Mouse (Mus musculus) olfactory bulb, adult 2 months (tissue): ENCODE data around the gene Med29.

Source experiments
- CTCF ChIP-seq: fragments of 200-500 bp; IDR thresholded peaks from 2 replicates; pipeline ENCODE4 v1.5.1; 2012; ENCODE audit warnings: low read depth, mild to moderate bottlenecking, low read length, moderate library complexity; ENCODE audit not compliant: insufficient read depth
- POLR2A ChIP-seq: fragments of 200-500 bp; IDR thresholded peaks from 2 replicates; pipeline ENCODE4 v1.6.1; 2012; ENCODE audit warnings: mild to moderate bottlenecking, low read depth, low read length, moderate library complexity; ENCODE audit not compliant: insufficient read depth

- TF ChIP-seq POLR2A (no peak), CTCF (no peak)
Measured at GRCm38 (mm10) chr7:28377190-28378065, 15.1 kb downstream of the Med29 start.
